11 mouse cellular contexts compared by ENCODE assay signal in genomic region chr5:129256136-129256535, GRCm38 (mm10).
DNase-seq lines count a peak whose midpoint lies in the region; ATAC-seq and TF ChIP-seq lines count a peak whose summit lies in the region.
"Had no signal": no experiment of that assay in that cellular context is flagged by ENCODE, and none has a peak within 500 bp of the region (broad histone marks: within the 10 kb centered on the region; RNA-seq: fewer than 3 reads in every experiment).

No protein-coding gene starts in this region.

- H3K27ac ChIP-seq in hindbrain, postnatal 0 days, result no peak overlapping the region
- no peak overlapping the region for H3K27ac ChIP-seq in hindbrain, embryonic 11.5 days (ENCODE audit: low read depth, low read length)
- no peak overlapping the region for H3K27ac ChIP-seq in liver, postnatal 0 days (ENCODE audit: low read depth)
- H3K27ac ChIP-seq in liver, embryonic 12.5 days, result no peak overlapping the region
- H3K27ac ChIP-seq in thymus, adult 2 months (ENCODE audit: control insufficient read depth, insufficient read depth, low read length), result no peak overlapping the region
- H3K27ac ChIP-seq: limb, embryonic 13.5 days had no signal

- DNase-seq in hindbrain, postnatal 0 days (ENCODE audit: low spot score), result peak; percentile 74
- no peak for DNase-seq in hindbrain, embryonic 11.5 days (ENCODE audit: low spot score)
- DNase-seq in liver, postnatal 0 days, result no peak
- peak; percentile 76 to 86 for DNase-seq in cerebellum, postnatal 14 days
- DNase-seq in right cerebral cortex, postnatal 25 days, result no peak
- no peak for DNase-seq in thymus, adult 2 months
- DNase-seq: heart, postnatal 36 days had no signal

- no peak for TF ChIP-seq EP300 in liver, postnatal 0 days (IDR thresholded peaks at IDR 0.05; ENCODE audit: low read depth)

- no peaks in the 10 kb centered on the region for H3K27me3 ChIP-seq in hindbrain, postnatal 0 days (ENCODE audit: insufficient read depth, low read length)
- no peaks in the 10 kb centered on the region for H3K27me3 ChIP-seq in hindbrain, embryonic 11.5 days (ENCODE audit: control insufficient read depth, insufficient read depth, low read length)
- no peaks in the 10 kb centered on the region for H3K27me3 ChIP-seq in liver, postnatal 0 days (ENCODE audit: insufficient read depth, low read length)
- no peaks in the 10 kb centered on the region for H3K27me3 ChIP-seq in liver, embryonic 12.5 days (replicated peaks)
- no peaks in the 10 kb centered on the region for H3K27me3 ChIP-seq in thymus, adult 2 months (ENCODE audit: control insufficient read depth, insufficient read depth, low read length)
- H3K27me3 ChIP-seq: limb, embryonic 13.5 days had no signal

- no peaks in the 10 kb centered on the region for H3K36me3 ChIP-seq in hindbrain, postnatal 0 days (ENCODE audit: insufficient read depth, low read length)
- H3K36me3 ChIP-seq in hindbrain, embryonic 11.5 days (ENCODE audit: control insufficient read depth, insufficient read depth, low read length), result no peaks in the 10 kb centered on the region
- H3K36me3 ChIP-seq in liver, postnatal 0 days (replicated peaks; ENCODE audit: insufficient read depth, low read length), result no peaks in the 10 kb centered on the region
- no peaks in the 10 kb centered on the region for H3K36me3 ChIP-seq in liver, embryonic 12.5 days
- H3K36me3 ChIP-seq in thymus, adult 2 months (ENCODE audit: control insufficient read depth, insufficient read depth, low read length), result no peaks in the 10 kb centered on the region
- H3K36me3 ChIP-seq: limb, embryonic 13.5 days had no signal

- TF ChIP-seq CTCF in hindbrain, postnatal 0 days (IDR thresholded peaks at IDR 0.05; ENCODE audit: low read depth), result peak; percentile 79
- peak; percentile 34; the same call in 1 of the 2 replicates for TF ChIP-seq CTCF in liver, postnatal 0 days (IDR thresholded peaks at IDR 0.05; ENCODE audit: low read depth)
- no peak for TF ChIP-seq CTCF in thymus, adult 2 months (IDR thresholded peaks at IDR 0.05; ENCODE audit: borderline replicate concordance, control insufficient read depth, extremely low read depth, insufficient read depth, low read length, poor library complexity)

- no peak for TF ChIP-seq POLR2A in thymus, adult 2 months (IDR thresholded peaks at IDR 0.05; ENCODE audit: control insufficient read depth, extremely low read depth, insufficient read depth, low read length, poor library complexity)

- H3K4me1 ChIP-seq in hindbrain, postnatal 0 days (ENCODE audit: insufficient read depth, low read length), result no peaks in the 10 kb centered on the region
- H3K4me1 ChIP-seq in hindbrain, embryonic 11.5 days (replicated peaks; ENCODE audit: control insufficient read depth, insufficient read depth, low read length), result no peaks in the 10 kb centered on the region
- H3K4me1 ChIP-seq in liver, postnatal 0 days (ENCODE audit: insufficient read depth), result no peaks in the 10 kb centered on the region
- 0 out of 2 replicates have a peak, but pooled peaks cover 6% of the 10 kb centered on the region for H3K4me1 ChIP-seq in liver, embryonic 12.5 days
- no peaks in the 10 kb centered on the region for H3K4me1 ChIP-seq in thymus, adult 2 months (replicated peaks; ENCODE audit: control insufficient read depth, insufficient read depth, low read length)

- ATAC-seq in hindbrain, postnatal 0 days, result peak; percentile 43
- ATAC-seq in hindbrain, embryonic 11.5 days (ENCODE audit: low FRiP score), result no peak
- no peak for ATAC-seq in liver, postnatal 0 days
- ATAC-seq in liver, embryonic 12.5 days, result no peak
- peak; percentile 92 for ATAC-seq in cerebellum, adult (ENCODE audit: insufficient number of reproducible peaks, low FRiP score, low TSS enrichment)
- ATAC-seq: forebrain, embryonic 14.5 days had no signal

- WGBS in hindbrain, postnatal 0 days, result 59% methylated on average over 9 of the region's 9 CpGs
- WGBS in hindbrain, embryonic 11.5 days, result 74% methylated on average over 9 of the region's 9 CpGs
- WGBS in liver, postnatal 0 days (ENCODE audit: insufficient replicate concordance), result 68% methylated on average over 9 of the region's 9 CpGs
- 71% methylated on average over 9 of the region's 9 CpGs for WGBS in liver, embryonic 12.5 days (ENCODE audit: insufficient replicate concordance)
- WGBS in thymus, adult 2 months, result 84% methylated on average over 9 of the region's 9 CpGs

- H3K4me3 ChIP-seq in hindbrain, postnatal 0 days (ENCODE audit: low read length), result no peak overlapping the region
- no peak overlapping the region for H3K4me3 ChIP-seq in hindbrain, embryonic 11.5 days (ENCODE audit: low read depth, low read length)
- H3K4me3 ChIP-seq in liver, postnatal 0 days (ENCODE audit: low read depth, low read length), result no peak overlapping the region
- H3K4me3 ChIP-seq in liver, embryonic 12.5 days, result no peak overlapping the region
- H3K4me3 ChIP-seq in thymus, adult 2 months (ENCODE audit: control insufficient read depth, insufficient read depth, low read length), result no peak overlapping the region
- H3K4me3 ChIP-seq: limb, embryonic 13.5 days had no signal

- H3K9me3 ChIP-seq in hindbrain, postnatal 0 days (ENCODE audit: low read length), result no peaks in the 10 kb centered on the region
- no peaks in the 10 kb centered on the region for H3K9me3 ChIP-seq in hindbrain, embryonic 11.5 days (ENCODE audit: control insufficient read depth, low read length)
- no peaks in the 10 kb centered on the region for H3K9me3 ChIP-seq in liver, postnatal 0 days (ENCODE audit: low read length)
- peaks cover 10% of the 10 kb centered on the region for H3K9me3 ChIP-seq in liver, embryonic 12.5 days (replicated peaks)

- H3K9ac ChIP-seq in hindbrain, postnatal 0 days (replicated peaks; ENCODE audit: low read length), result no peak overlapping the region
- H3K9ac ChIP-seq in hindbrain, embryonic 11.5 days (ENCODE audit: low read depth, low read length), result no peak overlapping the region
- H3K9ac ChIP-seq in liver, postnatal 0 days (replicated peaks), result no peak overlapping the region
- H3K9ac ChIP-seq in liver, embryonic 12.5 days, result no peak overlapping the region
- H3K9ac ChIP-seq: limb, embryonic 13.5 days had no signal

- 0 out of 2 replicates have a peak overlapping the region, but pooled peaks have one; percentile 1 for H3K4me2 ChIP-seq in hindbrain, postnatal 0 days (ENCODE audit: low read depth, low read length)
- H3K4me2 ChIP-seq in hindbrain, embryonic 11.5 days (replicated peaks; ENCODE audit: low read depth, low read length), result no peak overlapping the region
- no peak overlapping the region for H3K4me2 ChIP-seq in liver, postnatal 0 days (ENCODE audit: low read depth, low read length)
- H3K4me2 ChIP-seq in liver, embryonic 12.5 days, result no peak overlapping the region
- H3K4me2 ChIP-seq: limb, embryonic 13.5 days had no signal

Comparison
In these comparisons a context has a peak if more than half of its experiments do, and no peak if none do; other contexts are left out.
1. ATAC-seq: peak in hindbrain, postnatal 0 days (single experiment) and cerebellum, adult (single experiment); none in hindbrain, embryonic 11.5 days (single experiment), liver, postnatal 0 days (single experiment) and liver, embryonic 12.5 days (single experiment).
2. DNase-seq: peak in hindbrain, postnatal 0 days (single experiment) and cerebellum, postnatal 14 days (2 of 2); none in hindbrain, embryonic 11.5 days (single experiment), liver, postnatal 0 days (single experiment), right cerebral cortex, postnatal 25 days (single experiment) and thymus, adult 2 months (single experiment).